Mouse (Mus musculus) intestine, embryonic 16.5 days (tissue): ENCODE results near the gene Zfp692. TPM values are rescaled to one million over a fixed set of nuclear protein-coding genes. Genes with fewer than 3 reads are reported as not detected.
A peak's percentile ranks its signal among the peaks of the same experiment; 100 is the strongest.

Experiments
- ATAC-seq: fragments of 200-750 bp; cut with Nextera tagmentation; 2 replicates; pipeline ENCODE4 v1.8.0; 2017; ENCODE audit warnings: moderate TSS enrichment, moderate library complexity
- H3K27ac ChIP-seq: fragments of 300-500 bp; sonication (generic); 2 replicates; pipeline ENCODE4 v1.5.1; 2014; ENCODE audit warnings: mild to moderate bottlenecking, low read length
- H3K27me3 ChIP-seq: fragments of 300-500 bp; sonication (generic); replicated peaks from 2 replicates; pipeline ENCODE4 v1.6.1; 2014; ENCODE audit warnings: low read length, control low read depth, mixed read lengths; ENCODE audit not compliant: control insufficient read depth, insufficient read depth
- H3K36me3 ChIP-seq: fragments of 300-500 bp; sonication (generic); 2 replicates; pipeline ENCODE4 v1.6.1; 2014; ENCODE audit warnings: low read length, control low read depth; ENCODE audit not compliant: control insufficient read depth, insufficient read depth
- H3K4me1 ChIP-seq: fragments of 300-500 bp; sonication (generic); 2 replicates; pipeline ENCODE4 v1.6.1; 2014; ENCODE audit warnings: low read length, control low read depth, mixed read lengths; ENCODE audit not compliant: control insufficient read depth, insufficient read depth
- H3K4me2 ChIP-seq: fragments of 300-500 bp; sonication (generic); 2 replicates; pipeline ENCODE4 v1.6.1; 2014; ENCODE audit warnings: low read depth, low read length, control low read depth
- H3K4me3 ChIP-seq: fragments of 300-500 bp; sonication (generic); 2 replicates; pipeline ENCODE4 v1.5.1; 2014; ENCODE audit warnings: mild to moderate bottlenecking, low read length
- H3K9ac ChIP-seq: fragments of 300-500 bp; sonication (generic); 2 replicates; pipeline ENCODE4 v1.6.1; 2014; ENCODE audit warnings: low read depth, low read length
- H3K9me3 ChIP-seq: fragments of 300-500 bp; sonication (generic); 2 replicates; pipeline ENCODE4 v1.6.1; 2016; ENCODE audit warnings: low read length, control low read depth; ENCODE audit not compliant: control insufficient read depth
- WGBS: fragments of 180-500 bp; shearing (Covaris S2); extraction: QIAGEN DNeasy Blood & Tissue Kit; methylation state at CpG from one replicate; pipeline ENCODE4 v1.1.7; 2014; 5-methylcytosine and 5-hydroxymethylcytosine counted together
- polyA plus RNA-seq: library from polyadenylated mRNA; unstranded; fragments of >200 nt; fragmentation: Nextera tagmentation; extraction: Ambion mirVana; gene quantifications from 2 replicates; pipeline ENCODE4 v1.2.1, GENCODE M21; 2015

Zfp692 gene
- polyA plus RNA-seq, 1 experiment from 2014 or later = 22.0 TPM

- Histone ChIP-seq H3K36me3 (peaks cover 4% of the 10 kb centered on the region; the same call in 1 of the 2 replicates), H3K9me3 (no peaks in the 10 kb centered on the region), H3K27me3 (no peaks in the 10 kb centered on the region), H3K4me1 (peaks cover 9% of the 10 kb centered on the region), H3K4me2 (peak overlapping the region; percentile 91), H3K4me3 (peak overlapping the region; percentile 86), H3K9ac (peak overlapping the region; percentile 87), H3K27ac (peak overlapping the region; percentile 98)
- WGBS = under 1% methylated on average over 63 of the region's 63 CpGs
- ATAC-seq = peak; percentile 99
Observed at GRCm38 (mm10) chr11:58322824-58323569, 16.1 kb downstream of the Zfp692 start.

- Histone ChIP-seq H3K27ac (peak overlapping the region; percentile 86), H3K27me3 (no peaks in the 10 kb centered on the region), H3K9me3 (no peaks in the 10 kb centered on the region), H3K4me1 (peaks cover 9% of the 10 kb centered on the region), H3K36me3 (peaks cover 4% of the 10 kb centered on the region; the same call in 1 of the 2 replicates), H3K4me2 (peak overlapping the region; percentile 91), H3K9ac (peak overlapping the region; percentile 87), H3K4me3 (peak overlapping the region; percentile 86)
- ATAC-seq = peak; percentile 25; the same call in 1 of the 2 replicates
- 8% methylated on average over 24 of the region's 24 CpGs for WGBS
Observed at GRCm38 (mm10) chr11:58323570-58324340, 16.9 kb downstream of the Zfp692 start.

DNA sequence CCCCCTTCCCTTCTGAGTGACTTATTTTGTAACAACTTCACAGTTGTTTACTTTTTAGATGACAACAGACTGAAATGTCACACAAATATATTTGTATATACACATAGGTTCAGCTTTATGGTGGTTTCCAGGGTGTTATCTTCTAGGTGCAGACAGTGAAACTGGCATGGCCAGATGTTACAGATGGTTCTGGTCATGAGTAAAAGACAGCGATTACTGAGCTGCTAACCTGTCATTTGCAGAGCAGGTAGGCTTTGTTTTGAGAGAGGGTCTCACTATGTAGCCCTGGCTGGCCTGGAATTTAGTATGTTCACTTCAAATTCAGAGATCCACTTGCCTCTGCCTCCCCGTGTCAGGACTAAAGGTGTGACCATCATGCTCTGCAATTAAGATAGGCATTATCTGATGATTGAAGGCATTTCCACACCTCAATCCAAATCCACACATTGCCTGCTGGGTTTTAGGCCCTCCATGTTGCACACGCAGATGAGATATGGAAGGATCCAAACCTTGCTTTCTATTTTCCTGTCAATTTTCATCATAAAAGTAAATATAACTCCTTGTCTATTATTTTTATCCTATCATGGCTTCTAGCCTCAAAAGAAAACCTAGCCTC, 17.9 kb downstream of the Zfp692 start:
- no peaks in the 10 kb centered on the region for H3K27me3 ChIP-seq
- H3K4me3 ChIP-seq = no peak overlapping the region
- peaks cover 14% of the 10 kb centered on the region for H3K4me1 ChIP-seq
- no peak overlapping the region for H3K27ac ChIP-seq
- no peak overlapping the region for H3K9ac ChIP-seq
- 68% methylated on average over 3 of the region's 3 CpGs for WGBS
- no peak overlapping the region for H3K4me2 ChIP-seq
- no peaks in the 10 kb centered on the region for H3K9me3 ChIP-seq
- H3K36me3 ChIP-seq = peaks cover 4% of the 10 kb centered on the region; the same call in 1 of the 2 replicates
- no peak for ATAC-seq

DNA sequence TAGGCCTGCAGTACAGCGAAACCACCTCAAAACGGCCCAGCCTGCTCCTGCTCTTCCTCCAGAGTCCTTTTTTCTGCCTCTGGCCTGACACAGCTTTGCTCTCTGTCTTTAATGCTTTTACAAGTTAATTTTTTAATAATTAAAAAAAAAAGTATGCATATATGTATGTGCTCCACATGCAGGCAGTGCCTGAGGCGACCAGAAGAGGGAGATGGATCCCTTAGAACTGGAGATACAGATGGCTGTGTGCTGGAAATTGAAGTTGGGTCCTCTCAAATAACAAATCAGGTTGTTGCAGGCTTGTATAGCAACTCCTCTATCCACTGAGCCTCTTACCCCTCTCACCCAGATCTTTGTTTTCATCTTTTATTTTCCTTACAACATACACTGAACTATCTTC, 19.9 kb downstream of the Zfp692 start:
- no peak overlapping the region for H3K4me2 ChIP-seq
- no peak for ATAC-seq
- 95% methylated on average over 3 of the region's 3 CpGs for WGBS
- no peak overlapping the region for H3K9ac ChIP-seq
- peaks cover 4% of the 10 kb centered on the region; the same call in 1 of the 2 replicates for H3K36me3 ChIP-seq
- H3K9me3 ChIP-seq = no peaks in the 10 kb centered on the region
- H3K4me1 ChIP-seq = peaks cover 18% of the 10 kb centered on the region
- H3K4me3 ChIP-seq = no peak overlapping the region
- no peak overlapping the region for H3K27ac ChIP-seq
- no peaks in the 10 kb centered on the region for H3K27me3 ChIP-seq

GRCm38 (mm10) chr11:58329906-58330275, 23.0 kb downstream of the Zfp692 start:
- ATAC-seq = peak; percentile 39
- H3K27ac ChIP-seq = peak overlapping the region; percentile 63
- no peaks in the 10 kb centered on the region for H3K9me3 ChIP-seq
- H3K4me3 ChIP-seq = peak overlapping the region; percentile 81
- H3K9ac ChIP-seq = peak overlapping the region; percentile 84
- H3K4me2 ChIP-seq = peak overlapping the region; percentile 69
- peaks cover 21% of the 10 kb centered on the region for H3K4me1 ChIP-seq
- H3K27me3 ChIP-seq = no peaks in the 10 kb centered on the region
- under 1% methylated on average over 21 of the region's 21 CpGs for WGBS
- peaks cover 4% of the 10 kb centered on the region; the same call in 1 of the 2 replicates for H3K36me3 ChIP-seq

- H3K4me2 ChIP-seq = peak within 1 kb of the TSS; percentile 93
- H3K27me3 ChIP-seq = no peaks in the 10 kb centered on the region
- peak within 1 kb of the TSS; percentile 81 for H3K4me3 ChIP-seq
- peaks cover 21% of the 10 kb centered on the region for H3K4me1 ChIP-seq
- no peaks in the 10 kb centered on the region for H3K9me3 ChIP-seq
- peak within 1 kb of the TSS; percentile 64 for H3K27ac ChIP-seq
- under 1% methylated on average over 52 of the region's 52 CpGs for WGBS
- peaks cover 4% of the 10 kb centered on the region; the same call in 1 of the 2 replicates for H3K36me3 ChIP-seq
- peak within 1 kb of the TSS; percentile 84 for H3K9ac ChIP-seq
- peak; percentile 94 for ATAC-seq
Observed at GRCm38 (mm10) chr11:58330276-58331148, 23.6 kb downstream of the Zfp692 start, which contains the start of the genes Zfp672 and Sh3bp5l. Zfp672 (minus strand) TSS chr11:58330339. Sh3bp5l (plus strand) TSS chr11:58330724.

DNA sequence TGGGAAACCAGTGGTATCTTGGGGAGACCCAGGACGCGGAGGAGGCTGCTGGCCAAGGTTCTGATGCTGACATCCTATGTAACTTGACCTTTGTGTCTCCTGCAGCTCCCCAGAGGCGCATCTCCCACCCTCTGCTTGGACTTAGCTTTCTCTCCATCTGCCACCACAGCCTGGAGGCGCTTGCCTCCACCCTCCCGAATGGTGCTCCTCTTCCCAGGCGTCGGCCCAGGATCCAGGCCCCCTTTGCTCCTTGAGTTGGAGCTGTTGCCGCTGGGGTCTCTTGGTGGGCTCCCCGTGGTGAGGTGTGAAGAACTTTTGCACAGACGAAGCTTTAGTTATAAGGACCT, 24.3 kb downstream of the Zfp692 start:
- peak overlapping the region; percentile 93 for H3K4me2 ChIP-seq
- 16% methylated on average over 10 of the region's 10 CpGs for WGBS
- peaks cover 7% of the 10 kb centered on the region; the same call in 1 of the 2 replicates for H3K36me3 ChIP-seq
- H3K9ac ChIP-seq = peak overlapping the region; percentile 81
- H3K4me3 ChIP-seq = peak overlapping the region; percentile 81
- peaks cover 21% of the 10 kb centered on the region for H3K4me1 ChIP-seq
- H3K27me3 ChIP-seq = no peaks in the 10 kb centered on the region
- peak; percentile 24; the same call in 1 of the 2 replicates for ATAC-seq
- H3K27ac ChIP-seq = peak overlapping the region; percentile 64; the same call in 1 of the 2 replicates
- H3K9me3 ChIP-seq = no peaks in the 10 kb centered on the region

GRCm38 (mm10) chr11:58331546-58331945, 24.7 kb downstream of the Zfp692 start:
- H3K27ac ChIP-seq = 0 out of 2 replicates have a peak overlapping the region, but pooled peaks have one; percentile 64
- peak overlapping the region; percentile 81 for H3K9ac ChIP-seq
- no peaks in the 10 kb centered on the region for H3K9me3 ChIP-seq
- 0 out of 2 replicates have a peak, but pooled peaks have one; percentile 1 for ATAC-seq
- no peaks in the 10 kb centered on the region for H3K27me3 ChIP-seq
- peaks cover 9% of the 10 kb centered on the region; the same call in 1 of the 2 replicates for H3K36me3 ChIP-seq
- H3K4me2 ChIP-seq = peak overlapping the region; percentile 93
- H3K4me1 ChIP-seq = peaks cover 21% of the 10 kb centered on the region
- WGBS = 78% methylated on average over 6 of the region's 6 CpGs
- peak overlapping the region; percentile 81 for H3K4me3 ChIP-seq
